Mouse (Mus musculus) bone marrow macrophage, adult 2 months (primary cell): ENCODE results near the gene D6Ertd527e.

Experiments
- CTCF ChIP-seq: IDR thresholded peaks from 2 replicates; pipeline ENCODE4 v1.5.1; 2012; ENCODE audit warnings: low read depth, mild to moderate bottlenecking, low read length, moderate library complexity
- POLR2A ChIP-seq: IDR thresholded peaks from 2 replicates; pipeline ENCODE4 v1.6.1; 2012; ENCODE audit warnings: mild to moderate bottlenecking, low read depth, low read length, borderline replicate concordance

GRCm38 (mm10) chr6:87153836-87154235 lies 49.3 kb downstream of the D6Ertd527e start:
- TF ChIP-seq CTCF (no peak), POLR2A (no peak)
